Mouse (Mus musculus) hindbrain, embryonic 12.5 days (tissue): ENCODE measurements around the gene Cotl1. TPM values are rescaled to one million over a fixed set of nuclear protein-coding genes. Genes with fewer than 3 reads are reported as not detected.
A peak's percentile ranks its signal among the peaks of the same experiment; 100 is the strongest.

Experiments used
- ATAC-seq: fragments of 200-750 bp; cut with Nextera tagmentation; 2 replicates; pipeline ENCODE4 v1.8.0; 2017; ENCODE audit warnings: moderate TSS enrichment; ENCODE audit not compliant: low FRiP score
- H3K27ac ChIP-seq: fragments of 300-500 bp; sonication (generic); 2 replicates; pipeline ENCODE4 v1.5.1; 2016; ENCODE audit warnings: mild to moderate bottlenecking
- H3K27me3 ChIP-seq: fragments of 300-500 bp; sonication (generic); 2 replicates; pipeline ENCODE4 v1.6.1; 2016; ENCODE audit warnings: mild to moderate bottlenecking
- H3K36me3 ChIP-seq: fragments of 300-500 bp; sonication (generic); 2 replicates; pipeline ENCODE4 v1.6.1; 2016; ENCODE audit warnings: mild to moderate bottlenecking
- H3K4me1 ChIP-seq: fragments of 300-500 bp; sonication (generic); 2 replicates; pipeline ENCODE4 v1.6.1; 2016
- H3K4me2 ChIP-seq: fragments of 300-500 bp; sonication (generic); replicated peaks from 2 replicates; pipeline ENCODE4 v1.6.1; 2016; ENCODE audit warnings: mild to moderate bottlenecking
- H3K4me3 ChIP-seq: fragments of 300-500 bp; sonication (generic); 2 replicates; pipeline ENCODE4 v1.5.1; 2016; ENCODE audit warnings: mild to moderate bottlenecking
- H3K9ac ChIP-seq: fragments of 300-500 bp; sonication (generic); 2 replicates; pipeline ENCODE4 v1.6.1; 2016; ENCODE audit warnings: mild to moderate bottlenecking, moderate library complexity
- H3K9me3 ChIP-seq: fragments of 300-500 bp; sonication (generic); replicated peaks from 2 replicates; pipeline ENCODE4 v1.6.1; 2016; ENCODE audit warnings: mild to moderate bottlenecking
- WGBS: fragments of 180-500 bp; shearing (Covaris S2); methylation state at CpG from one replicate; pipeline ENCODE4 v1.1.7; 2016; 5-methylcytosine and 5-hydroxymethylcytosine counted together
- polyA plus RNA-seq: library from polyadenylated mRNA; unstranded; fragments of >200 nt; fragmentation: Nextera tagmentation; extraction: Ambion mirVana; gene quantifications from 2 replicates; pipeline ENCODE4 v1.2.1, GENCODE M21; 2016

The Cotl1 gene
- polyA plus RNA-seq, 1 experiment from 2014 or later, result 142 TPM

- ATAC-seq, result no peak
- H3K27me3 ChIP-seq, result no peaks in the 10 kb centered on the region
- H3K9ac ChIP-seq, result peak overlapping the region; percentile 78
- peak overlapping the region; percentile 86 for H3K27ac ChIP-seq
- no peaks in the 10 kb centered on the region for H3K9me3 ChIP-seq
- 0 out of 2 replicates have a peak, but pooled peaks cover 7% of the 10 kb centered on the region for H3K36me3 ChIP-seq
- 69% methylated on average over 19 of the region's 19 CpGs for WGBS
- H3K4me3 ChIP-seq, result peak overlapping the region; percentile 71
- H3K4me1 ChIP-seq, result peaks cover 63% of the 10 kb centered on the region
- peak overlapping the region; percentile 87 for H3K4me2 ChIP-seq
Measured at GRCm38 (mm10) chr8:119838100-119838982, 2.0 kb downstream of the Cotl1 start.

- H3K4me1 ChIP-seq, result peaks cover 70% of the 10 kb centered on the region
- peak overlapping the region; percentile 67; the same call in 1 of the 2 replicates for H3K27ac ChIP-seq
- H3K4me3 ChIP-seq, result peak overlapping the region; percentile 71
- WGBS, result 39% methylated on average over 10 of the region's 10 CpGs
- H3K36me3 ChIP-seq, result 0 out of 2 replicates have a peak, but pooled peaks cover 7% of the 10 kb centered on the region
- H3K9ac ChIP-seq, result peak overlapping the region; percentile 60
- no peaks in the 10 kb centered on the region for H3K27me3 ChIP-seq
- no peak for ATAC-seq
- H3K4me2 ChIP-seq, result peak overlapping the region; percentile 87
- H3K9me3 ChIP-seq, result no peaks in the 10 kb centered on the region
Measured at GRCm38 (mm10) chr8:119837553-119838071, 2.7 kb downstream of the Cotl1 start.

DNA sequence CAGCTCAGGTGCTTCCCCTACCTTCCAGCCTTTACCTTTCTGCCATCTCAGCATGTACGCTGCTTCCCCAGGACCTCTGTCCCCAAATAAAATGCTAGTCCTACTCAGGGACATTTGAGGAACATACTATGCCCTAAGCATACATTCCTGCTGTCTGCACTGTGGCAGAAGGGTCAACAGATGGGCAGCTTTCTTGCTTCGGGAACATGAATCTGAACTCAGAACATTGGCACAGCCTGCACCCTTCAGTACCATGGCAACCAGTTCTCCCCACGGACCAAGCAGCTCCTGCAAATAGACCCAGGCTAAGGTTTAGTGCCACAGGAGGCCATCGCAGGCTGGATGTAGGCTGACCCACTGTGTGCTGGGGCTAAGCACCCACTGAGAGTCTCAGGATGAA, 3.5 kb downstream of the Cotl1 start:
- 0 out of 2 replicates have a peak, but pooled peaks cover 7% of the 10 kb centered on the region for H3K36me3 ChIP-seq
- H3K4me2 ChIP-seq, result peak overlapping the region; percentile 19
- WGBS, result 66% methylated on average over 4 of the region's 4 CpGs
- no peak overlapping the region for H3K9ac ChIP-seq
- H3K9me3 ChIP-seq, result no peaks in the 10 kb centered on the region
- no peak overlapping the region for H3K27ac ChIP-seq
- no peaks in the 10 kb centered on the region for H3K27me3 ChIP-seq
- no peak for ATAC-seq
- peaks cover 78% of the 10 kb centered on the region for H3K4me1 ChIP-seq
- H3K4me3 ChIP-seq, result no peak overlapping the region

GRCm38 (mm10) chr8:119835270-119835669, 5.1 kb downstream of the Cotl1 start:
- no peak overlapping the region for H3K27ac ChIP-seq
- H3K27me3 ChIP-seq, result no peaks in the 10 kb centered on the region
- H3K4me2 ChIP-seq, result no peak overlapping the region
- no peak for ATAC-seq
- no peaks in the 10 kb centered on the region for H3K9me3 ChIP-seq
- H3K9ac ChIP-seq, result no peak overlapping the region
- H3K4me3 ChIP-seq, result no peak overlapping the region
- 0 out of 2 replicates have a peak, but pooled peaks cover 7% of the 10 kb centered on the region for H3K36me3 ChIP-seq
- 90% methylated on average over 5 of the region's 5 CpGs for WGBS
- peaks cover 87% of the 10 kb centered on the region for H3K4me1 ChIP-seq

GRCm38 (mm10) chr8:119834676-119835075, 5.7 kb downstream of the Cotl1 start:
- WGBS, result 76% methylated on average over 6 of the region's 6 CpGs
- H3K9ac ChIP-seq, result no peak overlapping the region
- H3K9me3 ChIP-seq, result no peaks in the 10 kb centered on the region
- H3K27ac ChIP-seq, result no peak overlapping the region
- H3K4me2 ChIP-seq, result no peak overlapping the region
- no peak overlapping the region for H3K4me3 ChIP-seq
- no peak for ATAC-seq
- peaks cover 91% of the 10 kb centered on the region for H3K4me1 ChIP-seq
- 0 out of 2 replicates have a peak, but pooled peaks cover 7% of the 10 kb centered on the region for H3K36me3 ChIP-seq
- H3K27me3 ChIP-seq, result no peaks in the 10 kb centered on the region

- WGBS, result 11% methylated on average over 5 of the region's 5 CpGs
- Histone ChIP-seq H3K4me2 (peak overlapping the region; percentile 11), H3K27me3 (no peaks in the 10 kb centered on the region), H3K9me3 (no peaks in the 10 kb centered on the region), H3K36me3 (0 out of 2 replicates have a peak, but pooled peaks cover 7% of the 10 kb centered on the region), H3K27ac (peak overlapping the region; percentile 73), H3K4me1 (peaks cover 91% of the 10 kb centered on the region), H3K4me3 (no peak overlapping the region), H3K9ac (peak overlapping the region; percentile 2; the same call in 1 of the 2 replicates)
- ATAC-seq, result no peak
Measured at GRCm38 (mm10) chr8:119832931-119833330, 7.4 kb downstream of the Cotl1 start.

DNA sequence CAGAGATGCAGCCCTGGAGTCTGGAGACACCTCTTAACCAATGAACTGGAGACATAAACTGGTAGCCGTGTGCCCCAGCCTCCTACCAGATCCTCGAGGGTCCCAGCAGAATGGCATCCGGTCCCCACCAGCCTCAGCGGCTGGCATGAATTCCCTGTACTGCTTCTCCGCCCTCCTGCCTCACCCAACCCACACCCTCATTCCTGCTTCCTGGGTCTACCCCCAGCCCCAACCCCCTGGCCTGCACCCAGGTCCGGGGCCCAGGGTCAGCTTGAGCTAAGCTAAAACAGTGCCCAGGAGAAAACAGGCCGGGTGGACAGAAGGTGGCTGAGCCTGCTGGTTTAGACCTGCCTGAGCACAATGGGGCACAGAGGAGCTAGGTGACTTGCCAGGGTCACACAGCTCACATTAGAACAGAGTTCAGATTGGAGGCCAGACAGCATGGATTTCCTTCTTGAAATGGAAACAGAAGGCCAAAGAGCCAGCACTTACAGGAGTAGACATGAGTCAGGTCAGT, 8.2 kb downstream of the Cotl1 start:
- ATAC-seq, result peak; percentile 21; the same call in 1 of the 2 replicates
- H3K9me3 ChIP-seq, result no peaks in the 10 kb centered on the region
- no peaks in the 10 kb centered on the region for H3K27me3 ChIP-seq
- H3K4me2 ChIP-seq, result peak overlapping the region; percentile 34; the same call in 1 of the 2 replicates
- no peak overlapping the region for H3K9ac ChIP-seq
- no peak overlapping the region for H3K4me3 ChIP-seq
- 58% methylated on average over 7 of the region's 7 CpGs for WGBS
- 0 out of 2 replicates have a peak, but pooled peaks cover 7% of the 10 kb centered on the region for H3K36me3 ChIP-seq
- H3K4me1 ChIP-seq, result peaks cover 90% of the 10 kb centered on the region
- H3K27ac ChIP-seq, result peak overlapping the region; percentile 73

GRCm38 (mm10) chr8:119831336-119831995, 8.9 kb downstream of the Cotl1 start:
- Histone ChIP-seq H3K4me2 (peak overlapping the region; percentile 34), H3K9ac (no peak overlapping the region), H3K4me1 (peaks cover 90% of the 10 kb centered on the region), H3K27me3 (no peaks in the 10 kb centered on the region), H3K27ac (peak overlapping the region; percentile 73), H3K36me3 (0 out of 2 replicates have a peak, but pooled peaks cover 7% of the 10 kb centered on the region), H3K9me3 (no peaks in the 10 kb centered on the region), H3K4me3 (peak overlapping the region; percentile 4; the same call in 1 of the 2 replicates)
- 33% methylated on average over 20 of the region's 20 CpGs for WGBS
- peak; percentile 76 for ATAC-seq

- no peak overlapping the region for H3K9ac ChIP-seq
- peaks cover 81% of the 10 kb centered on the region for H3K4me1 ChIP-seq
- no peaks in the 10 kb centered on the region for H3K9me3 ChIP-seq
- peak overlapping the region; percentile 73 for H3K27ac ChIP-seq
- H3K4me3 ChIP-seq, result no peak overlapping the region
- H3K4me2 ChIP-seq, result 0 out of 2 replicates have a peak overlapping the region, but pooled peaks have one; percentile 9
- WGBS, result 51% methylated on average over 7 of the region's 7 CpGs
- ATAC-seq, result no peak
- H3K27me3 ChIP-seq, result no peaks in the 10 kb centered on the region
- 0 out of 2 replicates have a peak, but pooled peaks cover 5% of the 10 kb centered on the region for H3K36me3 ChIP-seq
Measured at GRCm38 (mm10) chr8:119830589-119830988, 9.8 kb downstream of the Cotl1 start.

DNA sequence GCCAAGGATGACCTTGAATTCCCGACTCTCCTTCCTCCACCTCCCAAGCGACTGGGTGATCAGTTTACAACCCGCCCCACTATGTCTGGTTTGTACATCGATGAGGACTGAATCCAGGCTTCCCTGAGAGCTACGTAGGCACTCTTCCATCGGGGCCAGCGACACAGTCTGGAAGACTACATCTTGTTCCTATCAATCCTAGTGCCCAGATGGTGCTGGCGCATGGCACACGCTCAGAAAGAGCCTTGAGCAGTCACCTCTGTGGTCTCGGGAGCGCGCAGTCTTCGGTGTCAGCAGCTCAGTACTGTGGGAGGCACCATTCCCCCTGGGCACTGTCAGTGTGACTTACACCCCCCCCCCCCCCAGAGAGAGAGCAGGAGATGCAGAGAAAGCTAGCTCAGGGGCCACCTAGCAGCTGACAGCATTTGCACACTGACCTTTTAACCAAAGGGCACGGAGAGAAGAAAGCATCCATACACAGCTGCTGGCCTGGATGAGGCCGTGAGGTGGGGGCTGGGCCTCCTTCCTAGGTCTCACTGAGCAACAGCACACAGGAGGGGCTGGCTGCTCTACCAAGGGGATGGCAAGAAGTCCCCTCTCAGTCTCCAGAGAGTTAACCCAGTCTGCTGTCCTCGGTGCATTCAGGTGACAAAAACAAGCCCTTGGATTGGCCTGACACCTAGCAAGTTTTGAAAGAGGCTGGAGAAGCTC, 10.3 kb downstream of the Cotl1 start:
- no peak for ATAC-seq
- H3K4me3 ChIP-seq, result no peak overlapping the region
- H3K36me3 ChIP-seq, result no peaks in the 10 kb centered on the region
- 39% methylated on average over 16 of the region's 16 CpGs for WGBS
- H3K27ac ChIP-seq, result peak overlapping the region; percentile 73
- H3K9me3 ChIP-seq, result no peaks in the 10 kb centered on the region
- 0 out of 2 replicates have a peak overlapping the region, but pooled peaks have one; percentile 9 for H3K4me2 ChIP-seq
- no peak overlapping the region for H3K9ac ChIP-seq
- no peaks in the 10 kb centered on the region for H3K27me3 ChIP-seq
- H3K4me1 ChIP-seq, result peaks cover 78% of the 10 kb centered on the region

DNA sequence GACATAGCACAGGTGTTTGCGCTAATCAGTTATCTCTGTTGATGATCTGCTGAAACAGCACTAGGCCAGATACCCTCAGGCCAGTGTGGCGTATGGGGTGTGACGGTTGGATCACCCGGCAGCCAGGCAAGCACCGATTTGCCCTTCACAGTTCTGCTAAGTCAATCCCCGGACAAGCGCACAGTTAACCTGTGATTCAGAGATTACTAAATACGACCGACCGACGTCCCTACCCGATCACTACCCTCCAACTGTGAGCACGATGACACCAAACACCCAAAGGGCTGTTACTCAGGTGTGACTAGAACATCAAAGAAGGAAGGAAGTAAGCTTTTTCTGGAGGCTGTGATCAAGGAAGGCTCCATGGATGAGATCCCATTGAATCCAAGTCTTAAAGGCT, 10.9 kb downstream of the Cotl1 start:
- Histone ChIP-seq H3K4me1 (peaks cover 77% of the 10 kb centered on the region), H3K27ac (peak overlapping the region; percentile 73), H3K36me3 (no peaks in the 10 kb centered on the region), H3K4me3 (no peak overlapping the region), H3K27me3 (no peaks in the 10 kb centered on the region), H3K9me3 (no peaks in the 10 kb centered on the region), H3K9ac (no peak overlapping the region), H3K4me2 (no peak overlapping the region)
- ATAC-seq, result no peak
- WGBS, result 85% methylated on average over 13 of the region's 13 CpGs
